Mouse (Mus musculus) ES-E14 (cell line): ENCODE results near the gene Lsm2.
"Not testable (repeated sequence)": the region's sequence is repeated elsewhere in the genome, so short reads cannot be mapped to it uniquely, and the experiment has no call there.

Experiments
- CHD2 ChIP-seq: IDR thresholded peaks from 2 replicates; pipeline ENCODE4 v1.6.1; 2014; ENCODE audit warnings: mild to moderate bottlenecking, low read depth, low read length, inconsistent platforms
- HCFC1 ChIP-seq: IDR thresholded peaks from 2 replicates; pipeline ENCODE4 v1.6.1; 2012; ENCODE audit warnings: low read length, inconsistent platforms, borderline replicate concordance; ENCODE audit not compliant: insufficient read depth
- MAFK ChIP-seq: IDR thresholded peaks from 2 replicates; pipeline ENCODE4 v1.6.1; 2014; ENCODE audit warnings: mild to moderate bottlenecking, low read depth, low read length, inconsistent platforms; ENCODE audit not compliant: insufficient read depth
- ZC3H11A ChIP-seq: IDR thresholded peaks from 2 replicates; pipeline ENCODE4 v1.6.1; 2012; ENCODE audit warnings: low read depth, mild to moderate bottlenecking, inconsistent platforms, low read length, borderline replicate concordance
- ZNF384 ChIP-seq: IDR thresholded peaks from 2 replicates; pipeline ENCODE4 v1.6.1; 2012; ENCODE audit warnings: low read depth, low read length, inconsistent platforms

- peak; percentile 34; the same call in 1 of the 2 replicates for TF ChIP-seq ZNF384
- TF ChIP-seq ZC3H11A, CHD2, MAFK, HCFC1: not testable (repeated sequence)
Measured at GRCm38 (mm10) chr17:34948721-34949552, 32.7 kb upstream of the Lsm2 start.
